Mouse (Mus musculus): ENCODE results near the gene Pck1.

DNA sequence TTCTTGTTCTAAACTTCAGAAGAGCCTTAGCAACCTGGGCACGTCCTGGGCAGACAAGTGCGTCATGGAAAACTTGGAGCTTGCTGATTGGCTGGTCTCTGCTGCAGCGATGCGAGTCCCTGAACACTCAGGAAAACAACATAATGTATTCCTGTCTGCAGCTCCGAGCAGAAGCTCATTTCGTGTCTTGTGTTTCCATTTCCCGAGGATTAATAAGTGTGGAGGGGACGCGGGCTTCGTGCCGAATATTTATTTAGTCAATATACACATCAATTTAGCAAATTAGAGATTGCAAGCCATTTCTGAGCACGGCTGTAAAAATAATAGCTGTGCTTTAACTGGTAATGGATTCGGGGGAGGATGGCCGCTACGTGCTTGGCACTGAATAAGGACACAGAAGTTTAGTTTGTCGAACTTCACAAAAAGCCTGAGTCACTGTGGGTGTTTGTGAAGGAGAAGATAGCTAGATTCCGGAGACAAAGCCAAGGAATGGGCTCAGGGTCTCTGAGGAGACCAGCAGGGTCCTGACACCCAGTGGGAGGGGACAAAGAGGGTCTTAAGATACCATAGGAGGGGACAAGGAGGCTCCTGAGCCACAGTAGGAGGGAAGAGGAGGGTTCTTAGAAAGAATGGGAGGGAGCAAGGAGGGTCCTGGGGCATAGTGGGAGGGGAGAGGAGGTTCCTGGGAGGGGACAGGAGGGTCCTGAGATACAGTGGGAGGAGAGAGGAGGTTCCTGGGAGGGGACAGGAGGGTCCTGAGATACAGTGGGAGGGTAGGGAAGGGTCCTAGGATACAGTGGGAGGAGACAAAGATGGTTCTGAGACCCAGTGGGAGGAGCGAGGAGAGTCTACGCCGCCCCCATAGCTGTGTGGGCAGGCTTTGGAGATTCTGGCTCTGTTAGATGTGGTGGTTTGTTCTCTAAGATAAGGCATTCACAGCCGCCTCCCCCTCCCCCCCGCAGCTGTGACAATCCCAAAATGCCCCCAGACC is 21.0 kb downstream of the Pck1 start:
- TF ChIP-seq CTCF (IDR thresholded peaks at IDR 0.05; ENCODE audit: control insufficient read depth, insufficient read depth, insufficient read length) = no peak
- no peak for TF ChIP-seq CEBPB (IDR thresholded peaks at IDR 0.05; ENCODE audit: low read depth)
- no peak for TF ChIP-seq USF1 (IDR thresholded peaks at IDR 0.05; ENCODE audit: low read depth)
